Mouse (Mus musculus) neutrophil, adult 83 days (primary cell): Measurements from ENCODE around the gene 1700017D01Rik. TPM values are rescaled to one million over a fixed set of nuclear protein-coding genes. Genes with fewer than 3 reads are reported as not detected.

Experiments
- total RNA-seq, 2 experiments: library from RNA; stranded (reverse); gene quantifications; one replicate each; pipeline ENCODE4 v1.2.4; 2023

Gene 1700017D01Rik
- total RNA-seq: not detected

GRCm38 (mm10) chr19:11130776-11131175 is at the start of gene 1700017D01Rik:
1700017D01Rik (minus strand) TSS chr19:11130876.

GRCm38 (mm10) chr19:11165172-11165571 is 34.5 kb upstream of the 1700017D01Rik start, which contains the start of gene 1700025F22Rik:
1700025F22Rik (minus strand) TSS chr19:11165320.

GRCm38 (mm10) chr19:11080934-11081333 is 49.7 kb downstream of the 1700017D01Rik start, which contains the start of gene Ms4a8a:
Ms4a8a (minus strand) TSS chr19:11081102.

Other genes starting within 250 kb of the 1700017D01Rik start
- 10 to 100 TPM; 27.1 to 32.1 TPM for gene Tmem109, start 248.9 kb downstream of the 1700017D01Rik start, total RNA-seq
- gene Prpf19, start 235.6 kb downstream of the 1700017D01Rik start, total RNA-seq: 10 to 100 TPM; 56.9 to 59.5 TPM
- gene Zp1, start 210.2 kb downstream of the 1700017D01Rik start, total RNA-seq: not detected
- not detected for gene Ptgdr2, start 193.7 kb downstream of the 1700017D01Rik start, total RNA-seq
- gene Ccdc86, start 181.6 kb downstream of the 1700017D01Rik start, total RNA-seq: 10 to 100 TPM; 10.7 to 11.5 TPM
- not detected for gene Ms4a10, start 156.2 kb downstream of the 1700017D01Rik start, total RNA-seq
- gene Ms4a15, start 137.6 kb downstream of the 1700017D01Rik start, total RNA-seq: not detected
- gene Ms4a18, start 112.8 kb downstream of the 1700017D01Rik start, total RNA-seq: not detected
- 10 to 100 TPM; 41.2 to 41.4 TPM for gene Ms4a8a, start 49.8 kb downstream of the 1700017D01Rik start, total RNA-seq
- not detected for gene 1700025F22Rik, start 34.4 kb upstream of the 1700017D01Rik start, total RNA-seq
- gene Ms4a13, start 65.9 kb upstream of the 1700017D01Rik start, total RNA-seq: not detected
- gene Ms4a12, start 101.6 kb upstream of the 1700017D01Rik start, total RNA-seq: not detected
- 1 to 10 TPM; 1.1 to 3.0 TPM for gene Ms4a1, start 135.4 kb upstream of the 1700017D01Rik start, total RNA-seq
- not detected for gene Ms4a5, start 153.0 kb upstream of the 1700017D01Rik start, total RNA-seq
- not detected for gene Ms4a14, start 183.6 kb upstream of the 1700017D01Rik start, total RNA-seq
- gene Ms4a7, start 205.3 kb upstream of the 1700017D01Rik start, total RNA-seq: not detected
- gene Ms4a4a, start 244.6 kb upstream of the 1700017D01Rik start, total RNA-seq: 10 to 100 TPM; 12.6 to 26.8 TPM